Mouse (Mus musculus): Measurements from ENCODE around the gene Jdp2. TPM values are rescaled to one million over a fixed set of nuclear protein-coding genes. Genes with fewer than 3 reads are reported as not detected.

Gene Jdp2
- 0.90 and 1.1 TPM in 2 replicates for polyA plus RNA-seq (2016; fragmentation: Nextera tagmentation; extraction: Ambion mirVana)

DNA sequence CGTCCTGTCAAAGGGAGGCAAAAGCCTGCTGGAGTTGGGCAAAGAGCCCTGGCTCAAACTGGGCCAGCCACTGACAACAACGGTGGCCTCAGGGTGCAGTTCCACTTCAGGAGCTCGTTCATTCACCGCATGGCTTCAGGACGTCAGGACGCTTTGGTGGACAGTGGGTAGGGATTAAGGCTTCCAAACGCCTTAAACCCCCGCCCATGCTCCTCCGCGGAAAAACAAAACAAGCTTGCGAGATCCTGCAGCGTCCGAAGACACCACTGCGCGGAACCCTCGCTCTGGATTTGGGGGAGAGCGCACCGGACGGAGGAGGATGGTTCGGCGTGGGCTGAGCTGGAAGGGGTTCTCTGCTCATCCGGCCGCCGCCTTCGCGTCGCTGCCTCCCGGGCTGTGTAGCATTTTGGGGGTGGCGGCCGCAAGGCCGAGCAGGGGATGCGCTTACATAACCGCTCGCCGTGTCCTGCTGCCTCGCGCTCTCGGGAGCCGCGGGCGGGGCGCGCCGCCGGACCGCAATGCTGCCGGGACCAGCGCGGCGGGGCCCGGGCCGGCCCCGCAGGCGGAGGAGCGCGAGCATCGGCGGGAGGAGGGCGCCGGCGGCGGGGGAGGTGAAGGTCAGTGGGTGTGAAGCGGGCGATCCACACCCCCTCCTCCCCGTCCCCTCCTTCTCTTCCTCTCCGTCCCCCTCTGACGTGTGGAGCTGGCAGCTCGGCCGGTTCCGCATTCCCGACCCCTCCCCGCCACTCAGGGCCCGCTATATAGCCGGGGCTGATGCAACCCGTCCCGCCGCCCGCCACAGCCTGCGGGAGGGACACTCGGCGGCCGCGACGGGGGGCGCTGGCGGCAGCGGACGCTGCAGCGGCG is at the start of gene Jdp2:
TSS of gene Jdp2 (plus strand) at position 417 of the 867 bp plus-strand sequence.
- H3K4me3 ChIP-seq = peak within 1 kb of the TSS; percentile 67
- H3K4me1 ChIP-seq = peaks cover 41% of the 10 kb centered on the region
- peak within 1 kb of the TSS; percentile 88 for H3K4me2 ChIP-seq (replicated peaks)
- under 1% methylated on average over 63 of the region's 90 CpGs for WGBS
- H3K27ac ChIP-seq = peak within 1 kb of the TSS; percentile 89
- H3K27me3 ChIP-seq = peaks cover 16% of the 10 kb centered on the region
- H3K9me3 ChIP-seq (replicated peaks) = no peaks in the 10 kb centered on the region
- no peaks in the 10 kb centered on the region for H3K36me3 ChIP-seq
- peak within 1 kb of the TSS; percentile 89 for H3K9ac ChIP-seq
- peak; percentile 90 for ATAC-seq (ENCODE audit: low FRiP score)

DNA sequence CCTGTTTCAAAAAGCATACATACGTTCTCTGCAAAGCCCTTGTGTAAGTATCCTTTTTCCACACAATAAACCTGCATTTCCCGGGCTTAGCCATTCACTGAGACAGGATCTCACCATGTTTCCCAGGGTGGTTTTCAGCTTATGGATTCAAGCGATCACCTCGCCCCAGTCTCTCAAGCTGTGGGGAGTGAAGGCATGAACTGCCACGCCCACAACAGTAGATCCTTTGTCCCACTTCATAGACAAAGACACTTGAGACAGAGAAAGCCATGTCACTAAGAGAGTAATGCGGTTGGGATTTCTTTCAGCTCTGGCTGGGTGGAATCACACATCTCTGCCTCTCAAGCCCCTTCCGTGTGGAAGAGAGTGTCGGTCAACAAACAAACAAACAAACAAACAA is 49.2 kb upstream of the Jdp2 start:
- no peaks in the 10 kb centered on the region for H3K9me3 ChIP-seq (replicated peaks)
- H3K36me3 ChIP-seq = no peaks in the 10 kb centered on the region
- H3K4me2 ChIP-seq (replicated peaks) = no peak overlapping the region
- no peak for ATAC-seq (ENCODE audit: low FRiP score)
- H3K4me1 ChIP-seq = peaks cover 12% of the 10 kb centered on the region; the same call in 1 of the 2 replicates
- no peak overlapping the region for H3K27ac ChIP-seq
- H3K4me3 ChIP-seq = no peak overlapping the region
- WGBS = 71% methylated on average over 8 of the region's 8 CpGs
- H3K27me3 ChIP-seq = no peaks in the 10 kb centered on the region
- H3K9ac ChIP-seq = no peak overlapping the region

DNA sequence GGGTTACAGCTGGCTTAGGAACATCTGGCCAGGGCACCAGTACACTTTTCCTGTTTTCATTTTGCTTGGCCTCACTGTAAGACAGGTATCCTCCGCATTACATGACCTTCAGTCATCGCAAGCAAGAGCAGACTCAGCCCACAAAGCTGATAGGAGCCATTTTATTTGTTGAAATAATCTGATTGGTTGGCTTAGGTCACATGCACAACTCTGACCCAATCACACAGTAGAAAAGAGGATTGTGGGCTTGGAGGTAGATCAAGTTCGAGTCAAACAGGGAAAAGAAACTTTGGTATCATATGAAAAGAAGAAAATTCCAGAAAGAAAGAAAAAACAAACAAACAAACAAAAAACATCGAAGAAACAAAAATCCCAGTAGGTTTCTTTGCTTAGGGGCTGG is 48.4 kb upstream of the Jdp2 start:
- no peaks in the 10 kb centered on the region for H3K36me3 ChIP-seq
- H3K9ac ChIP-seq = no peak overlapping the region
- no peaks in the 10 kb centered on the region for H3K9me3 ChIP-seq (replicated peaks)
- ATAC-seq (ENCODE audit: low FRiP score) = no peak
- no peak overlapping the region for H3K4me2 ChIP-seq (replicated peaks)
- no peaks in the 10 kb centered on the region for H3K27me3 ChIP-seq
- no peak overlapping the region for H3K27ac ChIP-seq
- H3K4me3 ChIP-seq = no peak overlapping the region
- peaks cover 12% of the 10 kb centered on the region; the same call in 1 of the 2 replicates for H3K4me1 ChIP-seq
- 88% methylated on average over 4 of the region's 4 CpGs for WGBS

GRCm38 (mm10) chr12:85559299-85559698 is 39.5 kb upstream of the Jdp2 start:
- 92% methylated on average over 10 of the region's 10 CpGs for WGBS
- Histone ChIP-seq H3K9me3 (replicated peaks) (no peaks in the 10 kb centered on the region), H3K27me3 (no peaks in the 10 kb centered on the region), H3K9ac (no peak overlapping the region), H3K4me2 (replicated peaks) (no peak overlapping the region), H3K4me3 (no peak overlapping the region), H3K36me3 (no peaks in the 10 kb centered on the region), H3K4me1 (no peaks in the 10 kb centered on the region), H3K27ac (no peak overlapping the region)
- no peak for ATAC-seq (ENCODE audit: low FRiP score)

DNA sequence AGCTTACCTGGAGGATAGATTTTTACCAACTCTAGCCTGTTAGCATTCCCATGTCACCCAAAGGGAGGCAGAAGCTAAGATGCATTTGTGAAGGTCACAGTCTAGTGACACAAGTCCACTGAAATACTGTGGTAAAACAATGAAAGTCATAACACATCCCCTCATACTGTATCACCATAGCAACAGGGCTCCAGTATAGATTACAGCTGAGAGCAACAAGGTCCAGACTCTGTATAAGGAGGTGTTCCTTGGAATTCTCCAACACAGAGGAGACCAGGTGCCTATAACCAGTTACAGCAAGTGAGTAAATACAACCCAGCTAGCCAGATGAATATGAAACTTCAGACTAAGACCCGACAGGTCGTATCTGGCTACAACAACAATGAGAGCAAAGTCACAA is 33.4 kb upstream of the Jdp2 start:
- Histone ChIP-seq H3K36me3 (no peaks in the 10 kb centered on the region), H3K9ac (no peak overlapping the region), H3K27ac (no peak overlapping the region), H3K4me3 (no peak overlapping the region), H3K27me3 (no peaks in the 10 kb centered on the region), H3K4me2 (replicated peaks) (no peak overlapping the region), H3K4me1 (no peaks in the 10 kb centered on the region), H3K9me3 (replicated peaks) (no peaks in the 10 kb centered on the region)
- 90% methylated on average over 2 of the region's 2 CpGs for WGBS
- no peak for ATAC-seq (ENCODE audit: low FRiP score)

DNA sequence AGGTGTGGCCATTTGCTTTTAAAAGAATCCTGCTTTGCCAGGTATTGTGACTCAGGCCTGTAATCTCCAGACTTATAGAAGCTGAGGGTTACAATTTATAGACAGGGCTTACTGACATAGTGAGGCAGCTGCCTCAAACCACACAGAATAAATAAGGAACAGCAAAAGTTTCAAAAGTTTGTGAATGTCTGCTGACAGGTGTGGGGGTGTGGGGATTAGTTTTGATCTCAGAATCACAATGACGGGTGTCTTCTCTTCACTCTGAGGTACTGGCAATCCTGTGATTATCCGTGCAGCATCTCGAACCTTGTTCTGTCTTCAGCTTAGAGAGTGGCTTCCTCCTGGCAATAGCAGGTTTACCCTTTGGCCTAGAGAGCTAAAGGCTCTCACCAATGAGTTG is 30.5 kb upstream of the Jdp2 start:
- H3K9me3 ChIP-seq (replicated peaks) = no peaks in the 10 kb centered on the region
- no peak overlapping the region for H3K4me2 ChIP-seq (replicated peaks)
- H3K4me1 ChIP-seq = peaks cover 3% of the 10 kb centered on the region; the same call in 1 of the 2 replicates
- whole genome bisulfite sequencing = 91% methylated on average over 3 of the region's 3 CpGs
- H3K4me3 ChIP-seq = no peak overlapping the region
- no peak for ATAC-seq (ENCODE audit: low FRiP score)
- H3K27me3 ChIP-seq = no peaks in the 10 kb centered on the region
- H3K27ac ChIP-seq = no peak overlapping the region
- no peaks in the 10 kb centered on the region for H3K36me3 ChIP-seq
- no peak overlapping the region for H3K9ac ChIP-seq

DNA sequence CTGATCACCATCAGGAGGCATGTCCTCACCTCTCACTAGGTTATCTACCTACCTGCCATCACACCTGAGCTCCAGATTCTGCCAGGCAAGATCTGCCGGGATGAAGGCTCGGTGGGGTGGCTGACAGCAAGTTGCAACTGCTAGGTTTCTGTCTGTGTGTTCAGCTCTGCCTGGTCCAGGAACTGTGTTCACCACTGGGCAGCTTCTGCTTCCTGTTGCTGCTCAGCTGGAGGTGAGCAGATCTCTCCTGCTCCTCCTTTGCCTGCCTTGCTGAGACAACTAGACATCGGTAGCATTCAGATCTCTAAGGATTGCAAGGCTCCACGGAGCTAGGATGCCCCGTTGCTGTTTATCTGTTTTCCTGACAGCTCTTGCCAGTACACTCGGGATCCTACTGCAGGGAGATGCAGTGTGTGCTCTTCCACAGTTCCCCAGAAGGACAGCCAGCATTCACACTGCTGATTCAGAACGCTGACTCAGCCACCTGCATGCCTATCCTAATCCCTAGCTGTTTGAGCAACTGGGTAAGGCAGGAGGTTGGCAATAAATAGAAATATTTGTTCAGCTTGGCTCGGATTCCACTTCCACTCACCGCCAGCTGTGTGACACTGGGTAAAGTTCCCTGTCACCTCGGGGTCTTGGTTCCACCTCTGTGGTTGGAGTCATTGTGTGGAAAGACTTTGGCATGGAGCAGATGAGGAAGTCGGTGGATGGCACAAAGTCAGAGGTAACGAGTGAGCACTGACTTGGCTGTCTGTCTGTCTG is 29.3 kb upstream of the Jdp2 start:
- Histone ChIP-seq H3K9ac (no peak overlapping the region), H3K27me3 (no peaks in the 10 kb centered on the region), H3K4me2 (replicated peaks) (no peak overlapping the region), H3K36me3 (no peaks in the 10 kb centered on the region), H3K4me3 (no peak overlapping the region), H3K27ac (no peak overlapping the region), H3K4me1 (peaks cover 3% of the 10 kb centered on the region; the same call in 1 of the 2 replicates), H3K9me3 (replicated peaks) (no peaks in the 10 kb centered on the region)
- WGBS = 74% methylated on average over 12 of the region's 12 CpGs
- no peak for ATAC-seq (ENCODE audit: low FRiP score)

- H3K4me3 ChIP-seq = no peak overlapping the region
- no peak overlapping the region for H3K9ac ChIP-seq
- ATAC-seq (ENCODE audit: low FRiP score) = no peak
- no peak overlapping the region for H3K4me2 ChIP-seq (replicated peaks)
- no peaks in the 10 kb centered on the region for H3K27me3 ChIP-seq
- no peaks in the 10 kb centered on the region for H3K9me3 ChIP-seq (replicated peaks)
- H3K4me1 ChIP-seq = peaks cover 3% of the 10 kb centered on the region; the same call in 1 of the 2 replicates
- WGBS = 83% methylated on average over 1 of the region's 1 CpGs
- no peaks in the 10 kb centered on the region for H3K36me3 ChIP-seq
- no peak overlapping the region for H3K27ac ChIP-seq
These were observed 28.7 kb upstream of the Jdp2 start for GRCm38 (mm10) chr12:85570158-85570540.

DNA sequence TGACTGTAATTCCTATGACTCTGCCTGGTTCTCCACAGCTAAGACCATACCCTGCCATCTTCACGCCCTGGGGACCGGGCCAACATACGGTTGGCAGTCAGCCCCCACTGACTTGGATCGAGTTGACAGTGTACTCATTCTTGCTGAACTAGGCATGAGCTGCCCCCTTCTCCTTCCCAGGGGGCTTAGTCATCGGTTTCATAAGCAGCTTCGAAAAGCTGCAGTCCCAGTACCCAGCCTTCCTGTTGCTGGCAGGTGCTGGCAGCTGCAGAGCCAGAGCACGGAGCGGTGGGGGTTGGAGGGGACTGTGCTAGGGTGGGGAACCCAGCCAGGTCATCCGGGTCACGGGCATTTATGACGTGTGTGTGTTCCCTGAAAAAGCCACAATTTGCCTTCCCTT is 27.5 kb upstream of the Jdp2 start:
- H3K4me2 ChIP-seq (replicated peaks) = no peak overlapping the region
- 80% methylated on average over 11 of the region's 11 CpGs for WGBS
- no peak overlapping the region for H3K9ac ChIP-seq
- no peaks in the 10 kb centered on the region for H3K27me3 ChIP-seq
- H3K36me3 ChIP-seq = no peaks in the 10 kb centered on the region
- no peak overlapping the region for H3K27ac ChIP-seq
- no peaks in the 10 kb centered on the region for H3K9me3 ChIP-seq (replicated peaks)
- H3K4me3 ChIP-seq = no peak overlapping the region
- peaks cover 3% of the 10 kb centered on the region; the same call in 1 of the 2 replicates for H3K4me1 ChIP-seq
- no peak for ATAC-seq (ENCODE audit: low FRiP score)

GRCm38 (mm10) chr12:85572047-85572475 is 26.8 kb upstream of the Jdp2 start:
- H3K4me1 ChIP-seq = peaks cover 3% of the 10 kb centered on the region; the same call in 1 of the 2 replicates
- no peak overlapping the region for H3K27ac ChIP-seq
- no peaks in the 10 kb centered on the region for H3K36me3 ChIP-seq
- WGBS = 35% methylated on average over 10 of the region's 10 CpGs
- H3K4me3 ChIP-seq = no peak overlapping the region
- no peaks in the 10 kb centered on the region for H3K9me3 ChIP-seq (replicated peaks)
- no peak; the same call in 1 of the 2 replicates for ATAC-seq (ENCODE audit: low FRiP score)
- H3K27me3 ChIP-seq = no peaks in the 10 kb centered on the region
- 0 out of 2 replicates have a peak overlapping the region, but pooled peaks have one; percentile 3 for H3K4me2 ChIP-seq (replicated peaks)
- H3K9ac ChIP-seq = no peak overlapping the region

GRCm38 (mm10) chr12:85574806-85575495 is 23.9 kb upstream of the Jdp2 start:
- Histone ChIP-seq H3K9me3 (replicated peaks) (no peaks in the 10 kb centered on the region), H3K27me3 (no peaks in the 10 kb centered on the region), H3K27ac (no peak overlapping the region), H3K4me2 (replicated peaks) (no peak overlapping the region), H3K36me3 (no peaks in the 10 kb centered on the region), H3K4me1 (peaks cover 3% of the 10 kb centered on the region; the same call in 1 of the 2 replicates), H3K4me3 (no peak overlapping the region), H3K9ac (no peak overlapping the region)
- ATAC-seq (ENCODE audit: low FRiP score) = no peak
- 80% methylated on average over 6 of the region's 6 CpGs for WGBS

- Histone ChIP-seq H3K36me3 (no peaks in the 10 kb centered on the region), H3K9ac (no peak overlapping the region), H3K9me3 (replicated peaks) (no peaks in the 10 kb centered on the region), H3K27ac (no peak overlapping the region), H3K27me3 (no peaks in the 10 kb centered on the region), H3K4me3 (no peak overlapping the region), H3K4me1 (peaks cover 3% of the 10 kb centered on the region; the same call in 1 of the 2 replicates), H3K4me2 (replicated peaks) (no peak overlapping the region)
- ATAC-seq (ENCODE audit: low FRiP score) = no peak
- WGBS = 84% methylated on average over 4 of the region's 4 CpGs
These were observed 23.4 kb upstream of the Jdp2 start for GRCm38 (mm10) chr12:85575496-85575840.
